Comparison of ENCODE assay signal across 20 mouse cellular contexts in genomic region chr2:93953726-93954125, GRCm38 (mm10). TPM values are rescaled to one million over a fixed set of nuclear protein-coding genes. Genes with fewer than 3 reads are reported as not detected.
DNase-seq lines count a peak whose midpoint lies in the region; ATAC-seq and TF ChIP-seq lines count a peak whose summit lies in the region.
"Had no signal": no experiment of that assay in that cellular context is flagged by ENCODE, and none has a peak within 500 bp of the region (broad histone marks: within the 10 kb centered on the region; RNA-seq: fewer than 3 reads in every experiment).

No protein-coding gene starts in this region.

- H3K4me2 ChIP-seq in forebrain, embryonic 13.5 days = peak overlapping the region; percentile 98
- H3K4me2 ChIP-seq in forebrain, embryonic 11.5 days (ENCODE audit: low read depth, low read length, severe bottlenecking) = no peak overlapping the region
- H3K4me2 ChIP-seq in neural tube, embryonic 12.5 days (replicated peaks) = 0 out of 2 replicates have a peak overlapping the region, but pooled peaks have one; percentile 98
- H3K4me2 ChIP-seq: limb, embryonic 13.5 days had no signal

- H3K9me3 ChIP-seq in forebrain, embryonic 13.5 days (replicated peaks) = no peaks in the 10 kb centered on the region
- H3K9me3 ChIP-seq in forebrain, embryonic 11.5 days (ENCODE audit: control insufficient read depth, low read length) = no peaks in the 10 kb centered on the region
- no peaks in the 10 kb centered on the region; the same call in 1 of the 2 replicates for H3K9me3 ChIP-seq in neural tube, embryonic 12.5 days
- H3K9me3 ChIP-seq: liver, embryonic 15.5 days; midbrain, embryonic 10.5 days had no signal

- no peak for TF ChIP-seq CTCF in olfactory bulb, adult 2 months (IDR thresholded peaks at IDR 0.05; ENCODE audit: insufficient read depth, low read depth, low read length)

- H3K4me3 ChIP-seq in forebrain, embryonic 13.5 days = no peak overlapping the region
- no peak overlapping the region for H3K4me3 ChIP-seq in forebrain, embryonic 11.5 days (ENCODE audit: low read depth, low read length)
- H3K4me3 ChIP-seq in neural tube, embryonic 12.5 days = no peak overlapping the region
- peak overlapping the region; percentile 75 for H3K4me3 ChIP-seq in olfactory bulb, adult 2 months (ENCODE audit: insufficient read depth, low read depth, low read length)
- H3K4me3 ChIP-seq: heart, embryonic 12.5 days; limb, embryonic 13.5 days; liver, embryonic 15.5 days had no signal

- 74% methylated on average over 9 of the region's 9 CpGs for WGBS in forebrain, embryonic 13.5 days
- 88% methylated on average over 9 of the region's 9 CpGs for WGBS in forebrain, embryonic 11.5 days
- 89% methylated on average over 9 of the region's 9 CpGs for WGBS in neural tube, embryonic 12.5 days
- WGBS in olfactory bulb, adult 2 months = 26% methylated on average over 9 of the region's 9 CpGs

- H3K4me1 ChIP-seq in forebrain, embryonic 13.5 days = peaks cover 37% of the 10 kb centered on the region
- peaks cover 12% of the 10 kb centered on the region; the same call in 1 of the 2 replicates for H3K4me1 ChIP-seq in forebrain, embryonic 11.5 days (replicated peaks; ENCODE audit: control insufficient read depth, insufficient read depth, low read length)
- peaks cover 31% of the 10 kb centered on the region for H3K4me1 ChIP-seq in neural tube, embryonic 12.5 days
- peaks cover 17% of the 10 kb centered on the region for H3K4me1 ChIP-seq in olfactory bulb, adult 2 months (ENCODE audit: control insufficient read depth, insufficient read depth, low read length)

- intact Hi-C loops in left cerebral cortex, postnatal 10 days (cut with DNase I) = no loop called here
- intact Hi-C loops in left cerebral cortex, postnatal 4 days (cut with DNase I) = no loop called here

- no peak overlapping the region for H3K9ac ChIP-seq in forebrain, embryonic 13.5 days
- no peak overlapping the region for H3K9ac ChIP-seq in forebrain, embryonic 11.5 days (ENCODE audit: low read length)
- H3K9ac ChIP-seq in neural tube, embryonic 12.5 days = no peak overlapping the region
- H3K9ac ChIP-seq: heart, embryonic 12.5 days; limb, embryonic 13.5 days; liver, embryonic 15.5 days had no signal

- H3K27me3 ChIP-seq in forebrain, embryonic 13.5 days = 0 out of 2 replicates have a peak, but pooled peaks cover 3% of the 10 kb centered on the region
- peaks cover 5% of the 10 kb centered on the region; the same call in 1 of the 2 replicates for H3K27me3 ChIP-seq in forebrain, embryonic 11.5 days (ENCODE audit: control insufficient read depth, insufficient read depth, low read length)
- peaks cover 52% of the 10 kb centered on the region for H3K27me3 ChIP-seq in neural tube, embryonic 12.5 days (replicated peaks)

- DNase-seq in forebrain, embryonic 11.5 days (ENCODE audit: low spot score) = no peak
- peak; percentile 42 to 63 for DNase-seq in left cerebral cortex, postnatal 10 days (ENCODE audit: extremely low spot score in 1 of 2, low spot score in 2 of 2)
- DNase-seq in left cerebral cortex, postnatal 4 days = no peak
- DNase-seq in neural tube, embryonic 10.5 days (ENCODE audit: extremely low spot score, low spot score) = no peak
- no peak for DNase-seq in testis, postnatal 10 days (ENCODE audit: low spot score)
- DNase-seq: adrenal gland, postnatal 14 days; cerebellum, adult 9-11 months; kidney, adult 2 months; kidney, postnatal 36 days; thymus, adult 18-20 months had no signal

- TF ChIP-seq POLR2A in olfactory bulb, adult 2 months (IDR thresholded peaks at IDR 0.05; ENCODE audit: insufficient read depth, low read depth, low read length) = no peak

- H3K27ac ChIP-seq in forebrain, embryonic 13.5 days = no peak overlapping the region
- H3K27ac ChIP-seq in forebrain, embryonic 11.5 days (ENCODE audit: low read depth, low read length) = no peak overlapping the region
- H3K27ac ChIP-seq in neural tube, embryonic 12.5 days = no peak overlapping the region
- peak overlapping the region; percentile 99; the same call in 1 of the 2 replicates for H3K27ac ChIP-seq in olfactory bulb, adult 2 months (ENCODE audit: insufficient read depth, low read depth, low read length)
- H3K27ac ChIP-seq: limb, embryonic 13.5 days; liver, embryonic 15.5 days; midbrain, embryonic 10.5 days had no signal

- ATAC-seq in forebrain, embryonic 13.5 days = no peak
- no peak for ATAC-seq in forebrain, embryonic 11.5 days (replicated peaks; ENCODE audit: low FRiP score)
- no peak for ATAC-seq in neural tube, embryonic 12.5 days (ENCODE audit: low FRiP score, low read depth)

- H3K36me3 ChIP-seq in forebrain, embryonic 13.5 days (ENCODE audit: poor library complexity, severe bottlenecking) = no peaks in the 10 kb centered on the region
- H3K36me3 ChIP-seq in forebrain, embryonic 11.5 days (ENCODE audit: control insufficient read depth, insufficient read depth, low read length) = no peaks in the 10 kb centered on the region
- no peaks in the 10 kb centered on the region for H3K36me3 ChIP-seq in neural tube, embryonic 12.5 days
- H3K36me3 ChIP-seq: heart, embryonic 12.5 days; limb, embryonic 13.5 days; liver, embryonic 15.5 days; midbrain, embryonic 10.5 days had no signal

RNA-seq across cellular contexts. Expression of gene Gm13889, which starts 3.3 kb away (rescaled TPM):
- polyA plus RNA-seq in forebrain, embryonic 13.5 days (2015; fragmentation: Nextera tagmentation; extraction: Ambion mirVana) = 17.7 and 22.3 TPM in 2 replicates
- 8.5 and 11.2 TPM in 2 replicates for polyA plus RNA-seq in forebrain, embryonic 11.5 days (2014; fragmentation: Nextera tagmentation; extraction: Ambion mirVana)
- total RNA-seq in left cerebral cortex, postnatal 10 days (2021) = 10 to 100 TPM; 62.6 to 66.5 TPM
- 10 to 100 TPM; 44.3 to 45.6 TPM for total RNA-seq in left cerebral cortex, postnatal 4 days (2021)
- polyA plus RNA-seq in neural tube, embryonic 12.5 days (2016; fragmentation: Nextera tagmentation; extraction: Ambion mirVana) = 11.6 and 12.6 TPM in 2 replicates
- polyA plus RNA-seq in olfactory bulb, adult 2 months (2012; ENCODE audit: insufficient read depth, insufficient read length, low replicate concordance, missing spikeins) = not detected in 2 replicates
- total RNA-seq: hematopoietic stem cell, adult 5-6 weeks had no signal

RNA-seq across cellular contexts. Expression of gene Gm27027, which starts 42.4 kb away (rescaled TPM):
- polyA plus RNA-seq in forebrain, embryonic 13.5 days (2015; fragmentation: Nextera tagmentation; extraction: Ambion mirVana) = not detected in 2 replicates
- not detected in 2 replicates for polyA plus RNA-seq in forebrain, embryonic 11.5 days (2014; fragmentation: Nextera tagmentation; extraction: Ambion mirVana)
- not detected for total RNA-seq in left cerebral cortex, postnatal 10 days (2021)
- not detected for total RNA-seq in left cerebral cortex, postnatal 4 days (2021)
- polyA plus RNA-seq in neural tube, embryonic 12.5 days (2016; fragmentation: Nextera tagmentation; extraction: Ambion mirVana) = not detected in 2 replicates
- not detected in 2 replicates for polyA plus RNA-seq in olfactory bulb, adult 2 months (2012; ENCODE audit: insufficient read depth, insufficient read length, low replicate concordance, missing spikeins)
- total RNA-seq: adrenal gland, postnatal 14 days; gastrocnemius, postnatal 4 days; hematopoietic stem cell, adult 5-6 weeks; layer of hippocampus, postnatal 25 days had no signal
- polyA plus RNA-seq: heart, embryonic 12.5 days; kidney, adult 2 months; limb, embryonic 13.5 days; liver, embryonic 15.5 days; midbrain, embryonic 10.5 days had no signal

RNA-seq across cellular contexts. Expression of gene Alkbh3, which starts 56.9 kb away (rescaled TPM):
- 51.8 and 53.2 TPM in 2 replicates for polyA plus RNA-seq in forebrain, embryonic 13.5 days (2015; fragmentation: Nextera tagmentation; extraction: Ambion mirVana)
- polyA plus RNA-seq in forebrain, embryonic 11.5 days (2014; fragmentation: Nextera tagmentation; extraction: Ambion mirVana) = 51.4 and 51.9 TPM in 2 replicates
- total RNA-seq in left cerebral cortex, postnatal 10 days (2021) = 10 to 100 TPM; 26.9 to 29.2 TPM
- 10 to 100 TPM; 33.7 to 43.3 TPM for total RNA-seq in left cerebral cortex, postnatal 4 days (2021)
- 50.5 and 57.6 TPM in 2 replicates for polyA plus RNA-seq in neural tube, embryonic 12.5 days (2016; fragmentation: Nextera tagmentation; extraction: Ambion mirVana)
- not detected in 2 replicates for polyA plus RNA-seq in olfactory bulb, adult 2 months (2012; ENCODE audit: insufficient read depth, insufficient read length, low replicate concordance, missing spikeins)

Comparison
In these comparisons a context has a peak if more than half of its experiments do, and no peak if none do; other contexts are left out.
1. DNase-seq: peak in left cerebral cortex, postnatal 10 days (2 of 2); none in forebrain, embryonic 11.5 days (single experiment), left cerebral cortex, postnatal 4 days (single experiment), neural tube, embryonic 10.5 days (single experiment) and testis, postnatal 10 days (single experiment).
2. RNA of gene Alkbh3, which starts 56.9 kb away (polyA plus RNA-seq): 50.5 to 57.6 TPM in neural tube, embryonic 12.5 days, 51.8 to 53.2 TPM in forebrain, embryonic 13.5 days and 51.4 to 51.9 TPM in forebrain, embryonic 11.5 days; not detected in olfactory bulb, adult 2 months; every median in the first group is over 10 times any median in the second.